Mouse (Mus musculus) limb, embryonic 13.5 days (tissue): ENCODE measurements around the gene Bex1. TPM values are rescaled to one million over a fixed set of nuclear protein-coding genes. Genes with fewer than 3 reads are reported as not detected.

Experiments
- ATAC-seq: fragments of 200-750 bp; cut with Nextera tagmentation; 2 replicates; pipeline ENCODE4 v1.8.0; 2017; ENCODE audit warnings: low read depth, moderate number of reproducible peaks, moderate TSS enrichment; ENCODE audit not compliant: low FRiP score
- H3K27ac ChIP-seq: fragments of 300-500 bp; sonication (generic); 2 replicates; pipeline ENCODE4 v1.5.1; 2015; ENCODE audit warnings: inconsistent platforms, mild to moderate bottlenecking, moderate library complexity
- H3K27me3 ChIP-seq: fragments of 300-500 bp; sonication (generic); 2 replicates; pipeline ENCODE4 v1.6.1; 2015; ENCODE audit warnings: mild to moderate bottlenecking, inconsistent platforms
- H3K36me3 ChIP-seq: fragments of 300-500 bp; sonication (generic); 2 replicates; pipeline ENCODE4 v1.6.1; 2015; ENCODE audit warnings: inconsistent platforms, mild to moderate bottlenecking, moderate library complexity
- H3K4me1 ChIP-seq: fragments of 300-500 bp; sonication (generic); 2 replicates; pipeline ENCODE4 v1.6.1; 2015; ENCODE audit warnings: inconsistent platforms
- H3K4me2 ChIP-seq: fragments of 300-500 bp; sonication (generic); replicated peaks from 2 replicates; pipeline ENCODE4 v1.6.1; 2015; ENCODE audit warnings: inconsistent platforms, mild to moderate bottlenecking, moderate library complexity
- H3K4me3 ChIP-seq: fragments of 300-500 bp; sonication (generic); 2 replicates; pipeline ENCODE4 v1.5.1; 2015; ENCODE audit warnings: moderate library complexity, mild to moderate bottlenecking, inconsistent platforms
- H3K9ac ChIP-seq: fragments of 300-500 bp; sonication (generic); 2 replicates; pipeline ENCODE4 v1.6.1; 2015; ENCODE audit warnings: mild to moderate bottlenecking, inconsistent platforms
- H3K9me3 ChIP-seq: fragments of 300-500 bp; sonication (generic); 2 replicates; pipeline ENCODE4 v1.6.1; 2016; ENCODE audit warnings: inconsistent platforms
- WGBS: fragments of 180-500 bp; shearing (Covaris S2); methylation state at CpG from one replicate; pipeline ENCODE4 v1.1.7; 2015; 5-methylcytosine and 5-hydroxymethylcytosine counted together
- microRNA-seq: library from miRNA; unstranded; fragments of <30 nt; microRNA quantifications from one replicate; pipeline ENCODE4, GENCODE M21; 2016
- polyA plus RNA-seq: library from polyadenylated mRNA; unstranded; fragments of >200 nt; fragmentation: Nextera tagmentation; extraction: Ambion mirVana; gene quantifications from 2 replicates; pipeline ENCODE4 v1.2.1, GENCODE M21; 2015

Gene Bex1
- polyA plus RNA-seq, 1 experiment from 2014 or later = 103 TPM

GRCm38 (mm10) chrX:136170625-136171024 lies 44.7 kb downstream of the Bex1 start:
- Histone ChIP-seq H3K36me3 (peaks cover 6% of the 10 kb centered on the region), H3K9ac (0 out of 2 replicates have a peak overlapping the region, but pooled peaks have one; percentile 31), H3K4me2 (peak overlapping the region; percentile 63), H3K9me3 (no peaks in the 10 kb centered on the region), H3K4me1 (peaks cover 3% of the 10 kb centered on the region; the same call in 1 of the 2 replicates), H3K4me3 (peak overlapping the region; percentile 59), H3K27ac (no peak overlapping the region), H3K27me3 (peaks cover 15% of the 10 kb centered on the region; the same call in 1 of the 2 replicates)
- ATAC-seq = no peak
- 66% methylated on average over 10 of the region's 10 CpGs for WGBS

Small RNA genes within 50 kb of the gene (microRNA-seq; reads per million reads assigned to microRNA genes)
- not detected for gene Mir6383

Other genes starting within 250 kb of the Bex1 start
- 101 and 106 TPM in 2 replicates for gene Arxes2, start 221.7 kb downstream of the Bex1 start, polyA plus RNA-seq
- 47.3 and 50.5 TPM in 2 replicates for gene Arxes1, start 182.1 kb downstream of the Bex1 start, polyA plus RNA-seq
- gene Bex2, start 147.3 kb downstream of the Bex1 start, polyA plus RNA-seq = 143 and 161 TPM in 2 replicates
- not detected in 2 replicates for gene Nxf3, start 130.3 kb downstream of the Bex1 start, polyA plus RNA-seq
- 59.2 and 60.1 TPM in 2 replicates for gene Bex4, start 76.5 kb downstream of the Bex1 start, polyA plus RNA-seq
- gene Tceal8, start 43.2 kb downstream of the Bex1 start, polyA plus RNA-seq = 217 and 223 TPM in 2 replicates
- gene Tceal5, start 11.6 kb downstream of the Bex1 start, polyA plus RNA-seq = 13.1 and 14.0 TPM in 2 replicates
- gene Tceal7, start 734 bp downstream of the Bex1 start, polyA plus RNA-seq = 49.4 and 53.9 TPM in 2 replicates
- 709 and 736 TPM in 2 replicates for gene Tceal9, start 29.6 kb upstream of the Bex1 start, polyA plus RNA-seq
- gene Bex3, start 54.7 kb upstream of the Bex1 start, polyA plus RNA-seq = 543 and 554 TPM in 2 replicates